Comparison of ENCODE assay signal across 21 mouse cellular contexts in genomic region chr17:73325314-73325713, GRCm38 (mm10).
DNase-seq lines count a peak whose midpoint lies in the region; ATAC-seq and TF ChIP-seq lines count a peak whose summit lies in the region.
"Had no signal": no experiment of that assay in that cellular context is flagged by ENCODE, and none has a peak within 500 bp of the region (broad histone marks: within the 10 kb centered on the region; RNA-seq: fewer than 3 reads in every experiment).

No protein-coding gene starts in this region.

- WGBS in midbrain, embryonic 15.5 days = 39% methylated on average over 6 of the region's 6 CpGs
- 57% methylated on average over 6 of the region's 6 CpGs for WGBS in midbrain, embryonic 13.5 days
- WGBS in hindbrain, embryonic 10.5 days = 38% methylated on average over 6 of the region's 6 CpGs
- 12% methylated on average over 6 of the region's 6 CpGs for WGBS in hindbrain, postnatal 0 days
- 2% methylated on average over 6 of the region's 6 CpGs for WGBS in neural tube, embryonic 15.5 days

- H3K27me3 ChIP-seq in midbrain, embryonic 15.5 days (replicated peaks) = no peaks in the 10 kb centered on the region
- H3K27me3 ChIP-seq in midbrain, embryonic 13.5 days = no peaks in the 10 kb centered on the region
- no peaks in the 10 kb centered on the region for H3K27me3 ChIP-seq in hindbrain, embryonic 10.5 days (ENCODE audit: insufficient read depth, poor library complexity, severe bottlenecking)
- H3K27me3 ChIP-seq in hindbrain, postnatal 0 days (ENCODE audit: insufficient read depth, low read length) = no peaks in the 10 kb centered on the region
- H3K27me3 ChIP-seq in neural tube, embryonic 15.5 days (replicated peaks) = no peaks in the 10 kb centered on the region
- H3K27me3 ChIP-seq: CH12.LX; forebrain, embryonic 13.5 days; heart, embryonic 15.5 days; liver, embryonic 12.5 days had no signal

- no peak overlapping the region for H3K4me2 ChIP-seq in midbrain, embryonic 15.5 days
- H3K4me2 ChIP-seq in midbrain, embryonic 13.5 days (replicated peaks) = no peak overlapping the region
- no peak overlapping the region for H3K4me2 ChIP-seq in hindbrain, postnatal 0 days (ENCODE audit: low read depth, low read length)
- H3K4me2 ChIP-seq in neural tube, embryonic 15.5 days = 0 out of 2 replicates have a peak overlapping the region, but pooled peaks have one; percentile 7
- H3K4me2 ChIP-seq: forebrain, embryonic 13.5 days; heart, embryonic 15.5 days; liver, embryonic 12.5 days; lung, embryonic 14.5 days had no signal

- no peak for TF ChIP-seq CTCF in hindbrain, postnatal 0 days (IDR thresholded peaks at IDR 0.05; ENCODE audit: low read depth)

- no peak overlapping the region for H3K9ac ChIP-seq in midbrain, embryonic 15.5 days
- H3K9ac ChIP-seq in midbrain, embryonic 13.5 days (replicated peaks) = no peak overlapping the region
- H3K9ac ChIP-seq in hindbrain, postnatal 0 days (replicated peaks; ENCODE audit: low read length) = no peak overlapping the region
- H3K9ac ChIP-seq in neural tube, embryonic 15.5 days (replicated peaks) = no peak overlapping the region
- H3K9ac ChIP-seq: forebrain, embryonic 13.5 days; heart, embryonic 15.5 days; liver, embryonic 12.5 days; lung, embryonic 14.5 days had no signal

- peak; percentile 25 for DNase-seq in hindbrain, embryonic 10.5 days (ENCODE audit: low spot score)
- peak; percentile 69 for DNase-seq in hindbrain, postnatal 0 days (ENCODE audit: low spot score)
- DNase-seq in lung, adult 18-20 months = no peak
- DNase-seq in right cerebral cortex, postnatal 10 days (ENCODE audit: low spot score in 2 of 2) = no peak
- no peak for DNase-seq in kidney, adult 8-10 months
- DNase-seq: gastrocnemius, postnatal 10 days; heart, adult 11 months; kidney, adult 18-20 months; kidney, postnatal 14 days; lung, embryonic 14.5 days; lung, postnatal 36 days had no signal

- ATAC-seq in midbrain, embryonic 15.5 days (replicated peaks) = peak; percentile 41; the same call in 1 of the 2 replicates
- no peak for ATAC-seq in midbrain, embryonic 13.5 days
- ATAC-seq in hindbrain, postnatal 0 days = peak; percentile 77
- peak; percentile 84 for ATAC-seq in neural tube, embryonic 15.5 days (ENCODE audit: low FRiP score)
- ATAC-seq: forebrain, embryonic 13.5 days; liver, embryonic 12.5 days had no signal

- no peaks in the 10 kb centered on the region for H3K9me3 ChIP-seq in midbrain, embryonic 15.5 days
- no peaks in the 10 kb centered on the region for H3K9me3 ChIP-seq in midbrain, embryonic 13.5 days
- no peaks in the 10 kb centered on the region for H3K9me3 ChIP-seq in hindbrain, embryonic 10.5 days
- H3K9me3 ChIP-seq in hindbrain, postnatal 0 days (ENCODE audit: low read length) = no peaks in the 10 kb centered on the region
- no peaks in the 10 kb centered on the region for H3K9me3 ChIP-seq in neural tube, embryonic 15.5 days (replicated peaks)
- H3K9me3 ChIP-seq: embryonic facial prominence, embryonic 10.5 days; forebrain, embryonic 13.5 days; heart, embryonic 15.5 days; liver, embryonic 12.5 days had no signal

- no peaks in the 10 kb centered on the region for H3K4me1 ChIP-seq in midbrain, embryonic 15.5 days
- H3K4me1 ChIP-seq in midbrain, embryonic 13.5 days (replicated peaks) = 0 out of 2 replicates have a peak, but pooled peaks cover 3% of the 10 kb centered on the region
- H3K4me1 ChIP-seq in hindbrain, embryonic 10.5 days (replicated peaks) = peaks cover 11% of the 10 kb centered on the region
- H3K4me1 ChIP-seq in hindbrain, postnatal 0 days (ENCODE audit: insufficient read depth, low read length) = peaks cover 13% of the 10 kb centered on the region; the same call in 1 of the 2 replicates
- peaks cover 20% of the 10 kb centered on the region for H3K4me1 ChIP-seq in neural tube, embryonic 15.5 days
- H3K4me1 ChIP-seq: embryonic facial prominence, embryonic 10.5 days; liver, embryonic 12.5 days had no signal

- no peaks in the 10 kb centered on the region for H3K36me3 ChIP-seq in midbrain, embryonic 15.5 days (replicated peaks)
- no peaks in the 10 kb centered on the region for H3K36me3 ChIP-seq in midbrain, embryonic 13.5 days
- H3K36me3 ChIP-seq in hindbrain, embryonic 10.5 days = no peaks in the 10 kb centered on the region
- no peaks in the 10 kb centered on the region for H3K36me3 ChIP-seq in hindbrain, postnatal 0 days (ENCODE audit: insufficient read depth, low read length)
- no peaks in the 10 kb centered on the region for H3K36me3 ChIP-seq in neural tube, embryonic 15.5 days
- H3K36me3 ChIP-seq: embryonic facial prominence, embryonic 10.5 days; heart, embryonic 15.5 days; liver, embryonic 12.5 days had no signal

- no peak overlapping the region for H3K4me3 ChIP-seq in midbrain, embryonic 15.5 days
- no peak overlapping the region for H3K4me3 ChIP-seq in midbrain, embryonic 13.5 days (replicated peaks)
- no peak overlapping the region for H3K4me3 ChIP-seq in hindbrain, embryonic 10.5 days
- no peak overlapping the region for H3K4me3 ChIP-seq in hindbrain, postnatal 0 days (ENCODE audit: low read length)
- no peak overlapping the region for H3K4me3 ChIP-seq in neural tube, embryonic 15.5 days (replicated peaks)
- H3K4me3 ChIP-seq: embryonic facial prominence, embryonic 10.5 days; forebrain, embryonic 13.5 days; heart, embryonic 15.5 days; left cerebral cortex, adult 2 months; liver, embryonic 12.5 days had no signal

- no peak overlapping the region for H3K27ac ChIP-seq in midbrain, embryonic 15.5 days
- no peak overlapping the region for H3K27ac ChIP-seq in midbrain, embryonic 13.5 days
- peak overlapping the region; percentile 6; the same call in 1 of the 2 replicates for H3K27ac ChIP-seq in hindbrain, embryonic 10.5 days
- H3K27ac ChIP-seq in hindbrain, postnatal 0 days = peak overlapping the region; percentile 60
- peak overlapping the region; percentile 54 for H3K27ac ChIP-seq in neural tube, embryonic 15.5 days (replicated peaks)
- H3K27ac ChIP-seq: embryonic facial prominence, embryonic 10.5 days; forebrain, embryonic 13.5 days; heart, embryonic 15.5 days; left cerebral cortex, adult 2 months; liver, embryonic 12.5 days; stomach, postnatal 0 days had no signal

Comparison
In these comparisons a context has a peak if more than half of its experiments do, and no peak if none do; other contexts are left out.
1. H3K27ac ChIP-seq: peak in hindbrain, embryonic 10.5 days (single experiment), hindbrain, postnatal 0 days (single experiment) and neural tube, embryonic 15.5 days (single experiment); none in midbrain, embryonic 15.5 days (single experiment) and midbrain, embryonic 13.5 days (single experiment).
2. DNase-seq: peak in hindbrain, embryonic 10.5 days (single experiment) and hindbrain, postnatal 0 days (single experiment); none in lung, adult 18-20 months (0 of 2), right cerebral cortex, postnatal 10 days (0 of 2) and kidney, adult 8-10 months (0 of 2).